Mouse (Mus musculus): Measurements from ENCODE around the gene Ephb2. TPM values are rescaled to one million over a fixed set of nuclear protein-coding genes. Genes with fewer than 3 reads are reported as not detected.

Ephb2 gene
- polyA plus RNA-seq, 1 experiment from 2014 or later: 15.6 TPM

- no peaks in the 10 kb centered on the region; the same call in 1 of the 2 replicates for H3K9me3 ChIP-seq (replicated peaks)
- 16% methylated on average over 11 of the region's 11 CpGs for WGBS
- peaks cover 38% of the 10 kb centered on the region for H3K4me1 ChIP-seq
- H3K27ac ChIP-seq (replicated peaks): peak overlapping the region; percentile 50; the same call in 1 of the 2 replicates
- H3K4me3 ChIP-seq: no peak overlapping the region
- peak; percentile 83 for DNase-seq (ENCODE audit: low spot score)
- H3K27me3 ChIP-seq (ENCODE audit: low read depth, poor library complexity, severe bottlenecking): no peaks in the 10 kb centered on the region
- peaks cover 49% of the 10 kb centered on the region for H3K36me3 ChIP-seq
These were observed 186.8 kb downstream of the Ephb2 start for GRCm38 (mm10) chr4:136648922-136649479.

- Histone ChIP-seq H3K4me1 (peaks cover 32% of the 10 kb centered on the region), H3K36me3 (no peaks in the 10 kb centered on the region), H3K27me3 (ENCODE audit: low read depth, poor library complexity, severe bottlenecking) (peaks cover 43% of the 10 kb centered on the region), H3K4me3 (peak overlapping the region; percentile 44), H3K27ac (replicated peaks) (peak overlapping the region; percentile 84), H3K9me3 (replicated peaks) (peaks cover 6% of the 10 kb centered on the region; the same call in 1 of the 2 replicates)
- 5% methylated on average over 10 of the region's 10 CpGs for WGBS
- DNase-seq (ENCODE audit: low spot score): peak; percentile 81
These were observed 196.9 kb downstream of the Ephb2 start for GRCm38 (mm10) chr4:136638890-136639289.

- H3K36me3 ChIP-seq: no peaks in the 10 kb centered on the region
- H3K4me3 ChIP-seq: peak overlapping the region; percentile 60
- H3K27me3 ChIP-seq (ENCODE audit: low read depth, poor library complexity, severe bottlenecking): peaks cover 43% of the 10 kb centered on the region
- DNase-seq (ENCODE audit: low spot score): peak; percentile 52
- peak overlapping the region; percentile 84 for H3K27ac ChIP-seq (replicated peaks)
- H3K9me3 ChIP-seq (replicated peaks): peaks cover 6% of the 10 kb centered on the region; the same call in 1 of the 2 replicates
- H3K4me1 ChIP-seq: peaks cover 32% of the 10 kb centered on the region
- WGBS: 28% methylated on average over 7 of the region's 7 CpGs
These were observed 197.5 kb downstream of the Ephb2 start for GRCm38 (mm10) chr4:136638230-136638750.

- peak overlapping the region; percentile 60 for H3K4me3 ChIP-seq
- H3K27me3 ChIP-seq (ENCODE audit: low read depth, poor library complexity, severe bottlenecking): peaks cover 43% of the 10 kb centered on the region
- WGBS: 4% methylated on average over 76 of the region's 76 CpGs
- H3K9me3 ChIP-seq (replicated peaks): peaks cover 6% of the 10 kb centered on the region; the same call in 1 of the 2 replicates
- H3K36me3 ChIP-seq: no peaks in the 10 kb centered on the region
- peak overlapping the region; percentile 84 for H3K27ac ChIP-seq (replicated peaks)
- H3K4me1 ChIP-seq: peaks cover 32% of the 10 kb centered on the region
- DNase-seq (ENCODE audit: low spot score): peak; percentile 59
These were observed 198.1 kb downstream of the Ephb2 start for GRCm38 (mm10) chr4:136637563-136638229.

- peak overlapping the region; percentile 84 for H3K27ac ChIP-seq (replicated peaks)
- peaks cover 43% of the 10 kb centered on the region for H3K27me3 ChIP-seq (ENCODE audit: low read depth, poor library complexity, severe bottlenecking)
- DNase-seq (ENCODE audit: low spot score): peak; percentile 33
- peaks cover 6% of the 10 kb centered on the region; the same call in 1 of the 2 replicates for H3K9me3 ChIP-seq (replicated peaks)
- H3K36me3 ChIP-seq: no peaks in the 10 kb centered on the region
- peak overlapping the region; percentile 60 for H3K4me3 ChIP-seq
- WGBS: 21% methylated on average over 37 of the region's 37 CpGs
- peaks cover 32% of the 10 kb centered on the region for H3K4me1 ChIP-seq
These were observed 198.7 kb downstream of the Ephb2 start for GRCm38 (mm10) chr4:136636983-136637562.

GRCm38 (mm10) chr4:136636511-136636910, 199.3 kb downstream of the Ephb2 start:
- Histone ChIP-seq H3K4me1 (peaks cover 32% of the 10 kb centered on the region), H3K9me3 (replicated peaks) (peaks cover 6% of the 10 kb centered on the region; the same call in 1 of the 2 replicates), H3K27ac (replicated peaks) (no peak overlapping the region), H3K4me3 (no peak overlapping the region), H3K27me3 (ENCODE audit: low read depth, poor library complexity, severe bottlenecking) (peaks cover 43% of the 10 kb centered on the region), H3K36me3 (no peaks in the 10 kb centered on the region)
- 61% methylated on average over 5 of the region's 5 CpGs for WGBS
- DNase-seq (ENCODE audit: low spot score): no peak

- H3K27me3 ChIP-seq (ENCODE audit: low read depth, poor library complexity, severe bottlenecking): peaks cover 43% of the 10 kb centered on the region
- no peak overlapping the region for H3K4me3 ChIP-seq
- no peak for DNase-seq (ENCODE audit: low spot score)
- peaks cover 6% of the 10 kb centered on the region; the same call in 1 of the 2 replicates for H3K9me3 ChIP-seq (replicated peaks)
- H3K27ac ChIP-seq (replicated peaks): no peak overlapping the region
- H3K36me3 ChIP-seq: no peaks in the 10 kb centered on the region
- peaks cover 32% of the 10 kb centered on the region for H3K4me1 ChIP-seq
These were observed 199.8 kb downstream of the Ephb2 start for GRCm38 (mm10) chr4:136635995-136636394.

- Histone ChIP-seq H3K27me3 (ENCODE audit: low read depth, poor library complexity, severe bottlenecking) (peaks cover 11% of the 10 kb centered on the region), H3K36me3 (no peaks in the 10 kb centered on the region), H3K4me1 (no peaks in the 10 kb centered on the region), H3K27ac (replicated peaks) (no peak overlapping the region), H3K4me3 (no peak overlapping the region), H3K9me3 (replicated peaks) (peaks cover 6% of the 10 kb centered on the region; the same call in 1 of the 2 replicates)
- DNase-seq (ENCODE audit: low spot score): no peak
- WGBS: 89% methylated on average over 11 of the region's 11 CpGs
These were observed 204.4 kb downstream of the Ephb2 start for GRCm38 (mm10) chr4:136631237-136631994.

GRCm38 (mm10) chr4:136626590-136626989, 209.2 kb downstream of the Ephb2 start:
- 76% methylated on average over 6 of the region's 6 CpGs for WGBS
- H3K4me3 ChIP-seq: no peak overlapping the region
- H3K36me3 ChIP-seq: no peaks in the 10 kb centered on the region
- peaks cover 7% of the 10 kb centered on the region for H3K4me1 ChIP-seq
- no peak overlapping the region; the same call in 1 of the 2 replicates for H3K27ac ChIP-seq (replicated peaks)
- no peak for DNase-seq (ENCODE audit: low spot score)
- peaks cover 12% of the 10 kb centered on the region; the same call in 1 of the 2 replicates for H3K27me3 ChIP-seq (ENCODE audit: low read depth, poor library complexity, severe bottlenecking)
- no peaks in the 10 kb centered on the region for H3K9me3 ChIP-seq (replicated peaks)

- WGBS: 30% methylated on average over 6 of the region's 6 CpGs
These were observed 213.4 kb downstream of the Ephb2 start, which contains the start of gene Lactbl1 for GRCm38 (mm10) chr4:136622388-136622787. Gene Lactbl1, plus strand, starts transcription at chr4:136622621.

GRCm38 (mm10) chr4:136621956-136622355, 213.8 kb downstream of the Ephb2 start:
- Histone ChIP-seq H3K4me1 (peaks cover 21% of the 10 kb centered on the region), H3K4me3 (no peak overlapping the region), H3K27me3 (ENCODE audit: low read depth, poor library complexity, severe bottlenecking) (peaks cover 12% of the 10 kb centered on the region; the same call in 1 of the 2 replicates), H3K27ac (replicated peaks) (no peak overlapping the region), H3K9me3 (replicated peaks) (no peaks in the 10 kb centered on the region), H3K36me3 (no peaks in the 10 kb centered on the region)
- no peak for DNase-seq (ENCODE audit: low spot score)
- 63% methylated on average over 5 of the region's 5 CpGs for WGBS

More at GRCm38 (mm10) chr4:136622388-136622787, 213.4 kb downstream of the Ephb2 start, which contains the start of gene Lactbl1:
- no peaks in the 10 kb centered on the region for H3K36me3 ChIP-seq
- peaks cover 12% of the 10 kb centered on the region; the same call in 1 of the 2 replicates for H3K27me3 ChIP-seq (ENCODE audit: low read depth, poor library complexity, severe bottlenecking)
- DNase-seq (ENCODE audit: low spot score): no peak
- no peaks in the 10 kb centered on the region for H3K9me3 ChIP-seq (replicated peaks)
- peaks cover 21% of the 10 kb centered on the region for H3K4me1 ChIP-seq
- no peak within 1 kb of the TSS for H3K4me3 ChIP-seq
- no peak within 1 kb of the TSS for H3K27ac ChIP-seq (replicated peaks)

GRCm38 (mm10) chr4:136621336-136621735, 214.5 kb downstream of the Ephb2 start:
- H3K9me3 ChIP-seq (replicated peaks): no peaks in the 10 kb centered on the region
- no peak for DNase-seq (ENCODE audit: low spot score)
- H3K36me3 ChIP-seq: no peaks in the 10 kb centered on the region
- 3% methylated on average over 1 of the region's 1 CpGs for WGBS
- H3K27ac ChIP-seq (replicated peaks): no peak overlapping the region
- peaks cover 21% of the 10 kb centered on the region for H3K4me1 ChIP-seq
- H3K27me3 ChIP-seq (ENCODE audit: low read depth, poor library complexity, severe bottlenecking): peaks cover 12% of the 10 kb centered on the region; the same call in 1 of the 2 replicates
- H3K4me3 ChIP-seq: no peak overlapping the region
